Mouse (Mus musculus) embryonic stem cell, embryonic (primary cell): ENCODE data around the gene Hibadh.
"Not testable (repeated sequence)": the region's sequence is repeated elsewhere in the genome, so short reads cannot be mapped to it uniquely, and the experiment has no call there.

Experiments used
- CTCF ChIA-PET, 4 experiments: fragments of 300-600 bp in 2 of 4; fragments of 350-600 bp in 2 of 4; sonication (Branson Sonifier 250); formaldehyde crosslinking; loops; one replicate each; lab custom pipeline; 2022; ENCODE audit warnings: inconsistent platforms in 2 of 4; lab: Charles Lee
- POLR2A ChIA-PET, 4 experiments: fragments of 300-600 bp in 2 of 4; fragments of 350-600 bp in 2 of 4; sonication (Branson Sonifier 250); formaldehyde crosslinking; loops; one replicate each; lab custom pipeline; 2022; ENCODE audit warnings: antibody characterized with exemption in 4 of 4, inconsistent platforms in 1 of 4; lab: Charles Lee

The Hibadh gene

GRCm38 (mm10) chr6:52640224-52640712, at the start of gene Hibadh:
Gene Hibadh, minus strand, starts transcription at chr6:52640389.
- ChIA-PET CTCF (interaction anchor here in 1 of 4 experiments (1.0 to 1.2 kb wide), 3 partner anchors 84 to 400 kb away, joined by 3 to 4 read pairs (median 3); partner anchors contain the start of gene Hoxa10), POLR2A (interaction anchor here (0.6 to 2.3 kb wide), 35 partner anchors 8 to 736 kb away, joined by 3 to 35 read pairs (median 4); partner anchors contain the start of genes Tax1bp1 (in 2 of the 4) and Evx1 (in 1 of the 4))

- POLR2A ChIA-PET: no interaction called here
- CTCF ChIA-PET: no interaction called here
Observed at GRCm38 (mm10) chr6:52686901-52687500, 46.8 kb upstream of the Hibadh start.

- POLR2A ChIA-PET: interaction anchor here in 1 of 4 experiments (1.3 to 3.5 kb wide), 3 partner anchors 12 to 59 kb away, joined by 3 to 14 read pairs (median 3); partner anchors contain the start of gene Tax1bp1
- CTCF ChIA-PET: interaction anchor here in 1 of 4 experiments (1.2 to 1.4 kb wide), 3 partner anchors 13 to 244 kb away, joined by 3 to 4 read pairs (median 3); no protein-coding TSS in a partner anchor
Observed at GRCm38 (mm10) chr6:52682607-52683006, 42.4 kb upstream of the Hibadh start.

GRCm38 (mm10) chr6:52681847-52682485, 41.8 kb upstream of the Hibadh start:
- ChIA-PET POLR2A (interaction anchor here (0.7 to 3.5 kb wide), 9 partner anchors 8 to 391 kb away, joined by 3 to 14 read pairs (median 3); partner anchors contain the start of genes Hibadh (in 2 of the 4) and Tax1bp1 (in 1 of the 4)), CTCF (interaction anchor here in 1 of 4 experiments (1.2 to 1.4 kb wide), 3 partner anchors 12 to 245 kb away, joined by 3 to 4 read pairs (median 3); no protein-coding TSS in a partner anchor)

GRCm38 (mm10) chr6:52680458-52681032, 40.4 kb upstream of the Hibadh start:
- CTCF ChIA-PET: no interaction called here
- POLR2A ChIA-PET: interaction anchor here in 2 of 4 experiments (1.0 to 3.5 kb wide), 5 partner anchors 10 to 40 kb away, joined by 3 to 14 read pairs (median 6); partner anchors contain the start of genes Hibadh (in 2 of the 2) and Tax1bp1 (in 1 of the 2)

GRCm38 (mm10) chr6:52679565-52679964, 39.4 kb upstream of the Hibadh start:
- ChIA-PET POLR2A (interaction anchor here in 1 of 4 experiments (0.7 to 3.5 kb wide), 4 partner anchors 9 to 583 kb away, joined by 3 to 14 read pairs (median 8); partner anchors contain the start of genes Hibadh and Tax1bp1), CTCF (interaction anchor here in 1 of 4 experiments (0.7 kb wide), 1 partner anchor 81 kb away, joined by 6 read pairs; no protein-coding TSS in a partner anchor)

GRCm38 (mm10) chr6:52677534-52677933, 37.3 kb upstream of the Hibadh start:
- POLR2A ChIA-PET: interaction anchor here in 1 of 4 experiments (0.8 kb wide), 1 partner anchor 41 kb away, joined by 3 read pairs; no protein-coding TSS in a partner anchor
- CTCF ChIA-PET: not testable (repeated sequence)

GRCm38 (mm10) chr6:52675222-52675921, 35.2 kb upstream of the Hibadh start:
- ChIA-PET POLR2A (interaction anchor here in 3 of 4 experiments (0.6 to 1.3 kb wide), 6 partner anchors 35 to 307 kb away, joined by 3 to 8 read pairs (median 3); partner anchors contain the start of gene Hibadh (in 2 of the 3)), CTCF (no interaction called here)

GRCm38 (mm10) chr6:52674541-52674940, 34.4 kb upstream of the Hibadh start:
- CTCF ChIA-PET: no interaction called here

GRCm38 (mm10) chr6:52673706-52674105, 33.5 kb upstream of the Hibadh start:
- ChIA-PET POLR2A (interaction anchor here in 1 of 4 experiments (0.5 kb wide), 1 partner anchor 621 kb away, joined by 3 read pairs; no protein-coding TSS in a partner anchor), CTCF (no interaction called here)

More at GRCm38 (mm10) chr6:52674541-52674940, 34.4 kb upstream of the Hibadh start:
- POLR2A ChIA-PET: interaction anchor here in 2 of 4 experiments (0.6 to 1.3 kb wide), 3 partner anchors 34 to 56 kb away, joined by 3 to 8 read pairs (median 3); partner anchors contain the start of gene Hibadh (in 1 of the 2)

GRCm38 (mm10) chr6:52672539-52672938, 32.4 kb upstream of the Hibadh start:
- ChIA-PET POLR2A (no interaction called here), CTCF (no interaction called here)

GRCm38 (mm10) chr6:52671791-52672190, 31.6 kb upstream of the Hibadh start:
- CTCF ChIA-PET: no interaction called here
- POLR2A ChIA-PET: interaction anchor here in 1 of 4 experiments (1.1 kb wide), 1 partner anchor 42 kb away, joined by 3 read pairs; the partner anchor contains the start of gene Tax1bp1

GRCm38 (mm10) chr6:52669878-52670277, 29.7 kb upstream of the Hibadh start:
- POLR2A ChIA-PET: interaction anchor here in 1 of 4 experiments (0.8 to 1.9 kb wide), 4 partner anchors 11 to 66 kb away, joined by 3 to 9 read pairs (median 4); no protein-coding TSS in a partner anchor
- CTCF ChIA-PET: interaction anchor here (0.6 to 1.5 kb wide), 15 partner anchors 12 to 385 kb away, joined by 3 to 6 read pairs (median 4); no protein-coding TSS in a partner anchor

GRCm38 (mm10) chr6:52667641-52668040, 27.5 kb upstream of the Hibadh start:
- ChIA-PET CTCF (no interaction called here), POLR2A (interaction anchor here in 2 of 4 experiments (0.6 to 1.1 kb wide), 2 partner anchors 146 to 257 kb away, joined by 3 to 4 read pairs; no protein-coding TSS in a partner anchor)

- POLR2A ChIA-PET: no interaction called here
- CTCF ChIA-PET: no interaction called here
Observed at GRCm38 (mm10) chr6:52663021-52663420, 22.8 kb upstream of the Hibadh start.

- CTCF ChIA-PET: no interaction called here
- POLR2A ChIA-PET: no interaction called here
Observed at GRCm38 (mm10) chr6:52655266-52655665, 15.1 kb upstream of the Hibadh start.

- POLR2A ChIA-PET: interaction anchor here in 1 of 4 experiments (0.7 to 1.4 kb wide), 2 partner anchors 9 to 15 kb away, joined by 3 to 4 read pairs; partner anchors contain the start of gene Hibadh
- CTCF ChIA-PET: no interaction called here
Observed at GRCm38 (mm10) chr6:52648806-52649205, 8.6 kb upstream of the Hibadh start.
